Mouse (Mus musculus) lung, postnatal 0 days (tissue): Measurements from ENCODE around the gene Zfp326.

Experiments
- CTCF ChIP-seq: IDR thresholded peaks from 2 replicates; pipeline ENCODE4 v1.5.1; 2016; ENCODE audit warnings: antibody characterized with exemption, mild to moderate bottlenecking
- EP300 ChIP-seq: IDR thresholded peaks from 2 replicates; pipeline ENCODE4 v1.6.1; 2016; ENCODE audit warnings: antibody characterized with exemption, mild to moderate bottlenecking, control low read depth

DNA sequence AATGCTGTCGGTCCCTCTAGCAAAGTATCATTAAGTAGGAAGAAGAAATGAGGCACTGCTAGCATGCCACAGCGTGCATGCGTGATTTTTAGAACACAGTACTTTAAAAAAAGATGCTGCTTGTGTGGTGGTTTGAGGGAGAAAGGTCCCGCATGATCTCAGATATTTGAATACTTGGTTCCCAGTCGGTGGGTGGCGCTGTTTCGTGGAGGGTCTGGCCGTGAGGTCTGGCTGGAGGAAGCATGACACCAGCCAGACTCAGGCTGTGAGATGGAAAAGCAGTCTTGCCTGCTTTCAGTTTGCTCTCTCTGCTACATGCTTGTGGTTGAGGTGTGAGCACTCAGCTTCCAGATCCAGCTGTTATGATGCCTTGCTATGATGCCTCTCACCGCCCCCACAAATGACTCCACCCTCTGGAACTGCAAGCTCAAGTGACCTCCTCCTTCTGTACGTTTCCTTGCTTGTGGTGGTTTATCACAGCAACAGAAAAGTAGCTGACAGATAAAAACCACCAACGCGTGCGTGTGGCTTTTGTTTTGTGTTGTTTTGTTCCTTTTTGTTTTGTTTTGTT is 36.5 kb upstream of the Zfp326 start:
- TF ChIP-seq CTCF (no peak; the same call in 1 of the 2 replicates), EP300 (no peak)
